Mouse (Mus musculus): ENCODE measurements at regions not wholly inside any gene's neighbourhood (a gene's known extent, or its start where the extent isn't known, plus 50 kb on each side); places are given as distances from the start of the nearest gene placed in this dataset.
"Not testable (repeated sequence)": the region's sequence is repeated elsewhere in the genome, so short reads cannot be mapped to it uniquely, and the experiment has no call there.

- no peak for ATAC-seq (replicated peaks; ENCODE audit: insufficient number of reproducible peaks, low FRiP score, low TSS enrichment, poor library complexity, severe bottlenecking)
Observed at GRCm38 (mm10) chr8:78113105-78113504, 100.0 kb upstream of the Ttc29 start.

GRCm38 (mm10) chr8:78114512-78114911 lies 98.6 kb upstream of the Ttc29 start:
- ATAC-seq (replicated peaks; ENCODE audit: insufficient number of reproducible peaks, low FRiP score, low TSS enrichment, poor library complexity, severe bottlenecking) = no peak

GRCm38 (mm10) chr8:78117191-78117590 lies 95.9 kb upstream of the Ttc29 start:
- ATAC-seq (replicated peaks; ENCODE audit: insufficient number of reproducible peaks, low FRiP score, low TSS enrichment, poor library complexity, severe bottlenecking) = no peak

GRCm38 (mm10) chr8:78118493-78118892 lies 94.6 kb upstream of the Ttc29 start:
- no peak for ATAC-seq (replicated peaks; ENCODE audit: insufficient number of reproducible peaks, low FRiP score, low TSS enrichment, poor library complexity, severe bottlenecking)

- ATAC-seq (replicated peaks; ENCODE audit: insufficient number of reproducible peaks, low FRiP score, low TSS enrichment, poor library complexity, severe bottlenecking) = no peak
Observed at GRCm38 (mm10) chr8:78119682-78120081, 93.4 kb upstream of the Ttc29 start.

GRCm38 (mm10) chr8:78124248-78124647 lies 88.8 kb upstream of the Ttc29 start:
- no peak for ATAC-seq (replicated peaks; ENCODE audit: insufficient number of reproducible peaks, low FRiP score, low TSS enrichment, poor library complexity, severe bottlenecking)

- ATAC-seq (replicated peaks; ENCODE audit: insufficient number of reproducible peaks, low FRiP score, low TSS enrichment, poor library complexity, severe bottlenecking) = no peak
Observed at GRCm38 (mm10) chr8:78127852-78128251, 85.2 kb upstream of the Ttc29 start.

GRCm38 (mm10) chr8:78129061-78129460 lies 84.0 kb upstream of the Ttc29 start:
- ATAC-seq (replicated peaks; ENCODE audit: insufficient number of reproducible peaks, low FRiP score, low TSS enrichment, poor library complexity, severe bottlenecking) = no peak

- not testable (repeated sequence) for ATAC-seq (replicated peaks; ENCODE audit: insufficient number of reproducible peaks, low FRiP score, low TSS enrichment, poor library complexity, severe bottlenecking)
Observed at GRCm38 (mm10) chr8:78139514-78139913, 73.6 kb upstream of the Ttc29 start.

- no peak for ATAC-seq (replicated peaks; ENCODE audit: insufficient number of reproducible peaks, low FRiP score, low TSS enrichment, poor library complexity, severe bottlenecking)
Observed at GRCm38 (mm10) chr8:78147170-78147569, 65.9 kb upstream of the Ttc29 start.

- no peak for ATAC-seq (replicated peaks; ENCODE audit: insufficient number of reproducible peaks, low FRiP score, low TSS enrichment, poor library complexity, severe bottlenecking)
Observed at GRCm38 (mm10) chr8:78148006-78148405, 65.1 kb upstream of the Ttc29 start.

GRCm38 (mm10) chr8:78154873-78155272 lies 58.2 kb upstream of the Ttc29 start:
- no peak for ATAC-seq (replicated peaks; ENCODE audit: insufficient number of reproducible peaks, low FRiP score, low TSS enrichment, poor library complexity, severe bottlenecking)

- ATAC-seq (replicated peaks; ENCODE audit: insufficient number of reproducible peaks, low FRiP score, low TSS enrichment, poor library complexity, severe bottlenecking) = no peak
Observed at GRCm38 (mm10) chr8:78162046-78162445, 51.1 kb upstream of the Ttc29 start.

GRCm38 (mm10) chr8:78162763-78163508 lies 50.2 kb upstream of the Ttc29 start:
- no peak for ATAC-seq (replicated peaks; ENCODE audit: insufficient number of reproducible peaks, low FRiP score, low TSS enrichment, poor library complexity, severe bottlenecking)
